Mouse (Mus musculus): ENCODE measurements at regions not wholly inside any gene's neighbourhood (a gene's known extent, or its start where the extent isn't known, plus 50 kb on each side); places are given as distances from the start of the nearest gene placed in this dataset.

- no peak for DNase-seq (ENCODE audit: low read depth, low spot score)
Observed at GRCm38 (mm10) chr4:25488479-25489069, 207.0 kb upstream of the Ufl1 start.

DNA sequence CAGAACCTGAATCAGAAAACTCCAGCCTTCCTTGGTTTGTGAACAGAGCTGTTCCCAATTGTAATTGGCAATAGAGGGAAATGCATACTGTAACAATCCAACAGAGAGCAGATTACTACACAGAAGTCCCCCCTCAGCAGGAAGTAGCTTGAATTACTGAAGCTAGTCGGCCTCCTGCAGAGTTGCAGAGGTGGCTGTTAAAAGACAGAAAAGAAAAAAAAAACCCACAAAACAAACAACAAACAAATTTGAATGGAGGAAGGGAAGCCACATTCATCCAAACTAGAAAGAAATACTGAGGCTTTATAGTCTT, 202.0 kb upstream of the Ufl1 start:
- DNase-seq (ENCODE audit: low read depth, low spot score) = peak; percentile 46

DNA sequence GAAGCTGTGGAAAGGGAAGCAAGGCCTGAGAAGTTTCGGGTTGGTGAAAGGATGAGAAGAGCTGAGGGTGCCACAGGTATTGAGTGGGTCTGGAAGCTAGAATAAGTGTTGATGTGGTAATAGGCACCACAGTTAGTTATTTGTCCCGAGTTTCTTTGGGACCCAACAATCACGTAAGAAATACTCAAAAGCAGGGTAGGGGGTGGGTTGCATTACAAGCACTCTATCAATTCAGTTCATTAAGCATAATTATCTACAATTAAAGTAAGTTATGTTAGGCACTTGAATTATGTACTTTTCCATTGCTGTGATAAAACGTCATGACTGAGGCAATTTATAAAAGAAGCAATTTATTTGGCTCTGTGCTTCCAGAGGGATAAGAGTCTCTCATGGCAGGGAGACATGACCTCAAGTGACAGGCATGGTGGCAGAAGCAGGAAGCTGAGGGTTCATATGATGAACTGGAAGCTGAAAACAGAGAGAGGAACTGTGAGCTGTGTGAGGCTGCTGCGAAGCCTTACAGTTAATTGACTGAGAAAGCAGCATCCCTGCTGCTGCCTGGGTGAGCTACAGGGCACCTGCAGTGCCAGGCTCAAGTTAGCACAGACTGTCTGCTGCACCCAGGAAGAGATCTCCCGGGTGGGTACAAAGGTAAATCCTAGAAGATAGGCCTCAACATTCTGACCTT, 201.5 kb upstream of the Ufl1 start:
- DNase-seq (ENCODE audit: low read depth, low spot score) = no peak

DNA sequence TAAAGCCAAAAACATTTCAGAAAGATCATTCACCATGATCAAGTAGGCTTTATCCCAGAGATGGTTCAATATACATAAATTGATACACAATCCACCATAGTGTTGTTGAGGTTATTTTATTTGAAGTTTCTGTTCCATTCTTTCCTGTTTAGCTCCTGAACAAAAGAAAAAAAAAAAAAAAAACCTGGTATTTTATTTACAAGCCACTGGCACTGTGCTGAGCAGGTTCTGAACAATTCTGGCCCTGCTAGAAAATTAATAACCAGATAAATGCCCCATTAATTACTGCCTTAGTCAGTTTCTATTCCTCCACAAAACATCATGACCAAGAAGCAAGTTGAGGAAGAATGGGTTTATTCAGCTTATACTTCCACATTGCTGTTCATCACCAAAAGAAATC, 191.4 kb upstream of the Ufl1 start:
- no peak for DNase-seq (ENCODE audit: low read depth, low spot score)

DNA sequence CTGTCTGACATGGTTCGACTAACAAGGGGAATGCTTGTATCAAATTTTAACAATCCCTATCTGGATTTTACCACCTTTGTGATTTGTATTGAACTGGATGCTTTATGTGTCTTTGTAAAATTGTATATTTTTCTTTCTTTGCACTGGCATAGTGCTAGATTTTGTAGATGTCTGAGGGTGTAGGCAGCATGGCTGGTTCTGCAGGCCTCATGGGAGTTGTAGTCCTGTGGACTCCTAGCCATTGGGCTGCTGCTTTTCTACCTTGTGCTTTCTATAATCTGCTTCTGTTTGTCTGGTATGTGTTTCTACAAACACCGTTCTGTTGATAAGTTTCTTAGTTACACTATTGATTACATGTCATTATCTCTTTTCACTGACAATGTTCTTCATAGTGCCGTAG, 184.9 kb upstream of the Ufl1 start:
- DNase-seq (ENCODE audit: low read depth, low spot score) = no peak

DNA sequence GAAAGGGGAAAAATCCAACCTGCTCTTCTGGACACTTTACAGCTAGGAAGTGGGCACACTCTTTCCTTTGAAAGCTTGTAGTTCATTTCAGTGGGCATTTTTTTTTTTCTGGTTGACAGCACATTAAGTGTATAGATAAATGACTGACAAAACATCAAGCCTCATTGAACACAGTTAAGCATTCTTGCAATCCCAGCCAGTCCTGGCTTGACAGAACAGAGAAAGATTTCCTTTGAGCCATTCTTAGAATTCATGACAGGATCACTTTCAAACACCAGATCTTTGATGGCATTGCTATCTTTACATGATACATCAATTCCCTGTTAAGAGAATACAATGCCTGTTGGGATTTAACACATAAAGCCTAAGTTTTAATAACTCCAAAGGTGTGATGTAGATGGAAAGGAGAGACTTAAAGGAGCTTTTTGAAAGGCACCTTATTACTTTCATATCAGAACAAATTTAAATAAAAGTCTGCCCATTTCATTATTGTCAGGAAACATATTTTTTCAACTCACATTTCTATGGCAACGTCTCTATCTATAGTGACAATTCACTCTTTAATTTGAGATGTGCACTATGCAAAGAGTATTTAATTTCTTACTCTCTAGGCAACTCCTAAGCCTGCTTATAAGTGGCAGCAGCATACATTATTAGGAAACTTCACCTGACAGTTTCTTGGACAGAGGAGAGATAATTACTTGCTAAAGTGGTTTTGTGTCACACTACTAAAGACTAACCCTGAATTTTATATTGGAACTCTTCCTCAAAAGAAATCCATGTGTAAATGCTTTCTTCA, 183.4 kb upstream of the Ufl1 start:
- DNase-seq (ENCODE audit: low read depth, low spot score) = no peak

- DNase-seq (ENCODE audit: low read depth, low spot score) = no peak
Observed at GRCm38 (mm10) chr4:25464069-25464468, 182.4 kb upstream of the Ufl1 start.

DNA sequence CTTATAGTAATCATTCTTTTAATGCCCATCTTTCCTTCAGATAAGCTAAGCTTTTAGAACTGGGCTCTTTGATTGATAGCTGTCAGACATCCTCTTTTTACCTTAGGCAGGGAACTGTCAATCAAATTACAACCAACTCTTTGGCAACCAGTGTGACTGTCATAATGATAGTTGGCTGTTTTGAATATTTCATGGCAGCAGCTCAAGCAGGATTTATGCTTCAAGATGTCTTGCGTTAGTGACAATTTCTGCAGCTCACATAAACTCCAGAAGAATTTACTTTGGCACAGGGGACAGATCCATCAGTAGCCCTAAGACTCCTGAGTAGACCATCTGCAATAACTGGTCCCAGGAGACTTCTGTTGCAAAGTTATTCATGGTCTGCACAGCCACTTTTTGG, 178.5 kb upstream of the Ufl1 start:
- no peak for DNase-seq (ENCODE audit: low read depth, low spot score)

- DNase-seq (ENCODE audit: low read depth, low spot score) = no peak
Observed at GRCm38 (mm10) chr4:25454752-25455151, 173.1 kb upstream of the Ufl1 start.

DNA sequence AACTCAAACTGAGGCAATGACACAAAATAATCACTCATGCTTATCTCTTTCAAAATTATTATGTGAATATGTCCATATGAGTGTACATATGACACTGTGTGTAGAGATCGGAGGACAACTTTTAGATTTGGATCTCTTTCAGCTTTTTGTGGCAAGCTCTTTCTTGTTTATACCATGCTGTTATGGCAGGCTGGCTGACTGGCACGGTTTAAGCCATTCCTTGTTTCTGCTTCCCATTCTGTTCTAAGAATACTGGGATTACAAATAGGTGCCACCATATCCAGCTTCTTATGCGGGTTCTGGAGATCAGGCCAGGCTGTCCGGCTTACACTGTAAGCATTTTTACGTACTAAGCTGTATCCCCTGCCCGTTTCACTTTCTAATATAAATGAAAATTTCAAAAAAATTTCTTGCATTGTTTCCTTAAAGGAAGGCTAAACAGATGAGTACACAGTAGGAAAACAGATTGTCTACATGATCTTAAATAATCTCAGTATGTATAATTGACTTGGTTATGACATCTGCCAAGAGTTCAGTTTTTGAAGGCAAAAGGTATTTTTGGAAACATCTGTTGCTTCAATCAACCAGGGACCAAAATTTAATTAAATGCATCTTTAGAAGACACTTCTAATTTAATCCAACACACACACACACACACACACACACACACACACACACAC, 171.6 kb upstream of the Ufl1 start:
- DNase-seq (ENCODE audit: low read depth, low spot score) = no peak

- no peak for DNase-seq (ENCODE audit: low read depth, low spot score)
Observed at GRCm38 (mm10) chr4:25451865-25452264, 170.2 kb upstream of the Ufl1 start.

DNA sequence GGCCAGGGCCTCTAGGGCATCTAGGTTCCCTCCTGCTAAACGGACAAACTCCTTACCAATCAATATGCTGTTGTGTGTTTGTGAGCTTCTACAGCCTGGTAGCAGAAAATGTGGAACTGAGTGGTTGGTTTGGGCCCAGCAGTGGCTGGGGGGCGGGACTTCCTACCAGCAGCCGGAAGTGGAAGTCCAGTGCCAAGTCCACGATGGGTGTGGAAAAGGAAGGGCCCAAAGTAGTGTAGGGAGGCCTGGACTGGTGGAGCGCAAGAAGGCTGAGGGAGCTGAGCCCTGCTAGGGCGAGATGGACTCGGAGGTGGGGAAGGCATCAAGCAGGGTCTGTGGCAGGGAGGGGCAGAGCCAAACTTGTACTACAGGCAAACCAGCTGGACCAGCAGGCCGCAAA, 150.6 kb upstream of the Ufl1 start:
- DNase-seq (ENCODE audit: low read depth, low spot score) = no peak

DNA sequence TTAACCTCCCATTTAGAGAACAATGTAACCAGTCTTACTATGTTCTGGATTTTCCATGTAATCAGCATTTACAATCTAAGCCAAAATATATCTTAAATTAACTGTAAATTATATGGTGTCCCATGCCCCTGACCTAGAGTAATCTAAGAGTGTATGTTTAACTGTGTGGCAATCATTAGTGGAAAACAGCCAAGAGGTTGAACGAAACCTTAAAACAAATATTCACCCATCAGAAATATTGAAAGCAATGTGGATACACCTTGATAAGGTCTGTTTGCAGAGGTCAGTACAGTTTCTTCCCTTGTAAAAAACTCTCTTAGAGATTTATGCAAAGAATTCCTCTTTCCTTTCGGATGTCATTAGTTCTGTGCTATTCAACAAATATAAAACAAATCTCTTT, 134.7 kb upstream of the Ufl1 start:
- no peak for DNase-seq (ENCODE audit: low read depth, low spot score)

- DNase-seq (ENCODE audit: low read depth, low spot score) = no peak
Observed at GRCm38 (mm10) chr4:25410440-25410839, 128.8 kb upstream of the Ufl1 start.

DNA sequence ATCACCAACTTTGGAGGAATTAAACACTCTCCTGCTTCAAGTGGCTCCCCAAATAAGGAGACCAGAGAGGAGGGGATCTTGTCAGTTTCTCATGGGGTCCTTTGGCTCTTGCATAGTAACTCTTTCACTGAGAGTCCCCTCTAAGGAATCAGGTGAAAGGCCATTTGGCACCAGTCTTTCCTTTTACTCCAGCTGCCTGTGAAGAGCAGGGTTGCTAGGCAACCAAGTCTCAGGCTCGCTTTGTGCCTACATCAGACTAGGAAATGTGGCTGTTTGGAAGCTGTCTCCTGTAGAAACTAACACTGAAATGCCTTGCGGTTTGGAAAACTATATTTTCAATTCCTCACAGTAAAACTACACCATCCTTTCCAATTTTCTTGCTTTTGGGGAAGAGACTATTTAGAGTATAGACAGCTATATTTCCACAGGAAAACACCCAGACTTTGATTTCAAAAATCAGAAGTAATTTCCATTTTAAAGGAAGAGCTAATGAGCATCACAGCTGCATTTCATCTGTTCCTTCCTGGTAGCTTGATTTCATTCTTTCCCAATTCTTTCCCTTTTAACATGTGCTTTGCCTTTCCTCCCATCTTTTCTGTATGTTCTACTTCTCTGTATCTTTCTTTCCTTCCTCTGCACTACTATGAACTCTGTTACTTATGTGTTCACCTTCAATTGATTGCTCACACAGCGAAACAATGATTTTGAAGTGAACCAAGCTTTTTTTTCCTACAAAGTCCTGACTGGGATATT, 127.3 kb upstream of the Ufl1 start:
- DNase-seq (ENCODE audit: low read depth, low spot score) = peak; percentile 22

DNA sequence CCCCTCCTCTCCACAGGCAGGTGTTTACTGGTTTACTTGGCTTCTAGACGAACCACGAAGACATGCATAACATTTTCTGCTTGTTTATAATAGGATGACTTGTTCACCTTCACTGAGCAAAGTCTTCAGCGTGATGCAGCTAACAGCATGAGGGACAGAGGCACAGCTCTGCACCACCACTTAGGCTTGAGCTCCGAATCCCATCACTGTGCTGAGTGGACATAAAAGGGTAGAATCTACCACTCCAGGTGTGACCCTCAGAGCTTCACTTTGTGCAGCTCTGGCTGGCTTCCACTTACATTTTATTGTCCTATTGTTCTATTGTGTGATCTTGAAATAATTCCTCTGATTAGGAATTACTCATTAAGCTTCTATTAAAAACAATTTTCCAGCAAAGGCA, 126.2 kb upstream of the Ufl1 start:
- DNase-seq (ENCODE audit: low read depth, low spot score) = no peak

- no peak for DNase-seq (ENCODE audit: low read depth, low spot score)
Observed at GRCm38 (mm10) chr4:25389542-25389941, 107.9 kb upstream of the Ufl1 start.

- DNase-seq (ENCODE audit: low read depth, low spot score) = no peak
Observed at GRCm38 (mm10) chr4:25372041-25372440, 90.4 kb upstream of the Ufl1 start.

DNA sequence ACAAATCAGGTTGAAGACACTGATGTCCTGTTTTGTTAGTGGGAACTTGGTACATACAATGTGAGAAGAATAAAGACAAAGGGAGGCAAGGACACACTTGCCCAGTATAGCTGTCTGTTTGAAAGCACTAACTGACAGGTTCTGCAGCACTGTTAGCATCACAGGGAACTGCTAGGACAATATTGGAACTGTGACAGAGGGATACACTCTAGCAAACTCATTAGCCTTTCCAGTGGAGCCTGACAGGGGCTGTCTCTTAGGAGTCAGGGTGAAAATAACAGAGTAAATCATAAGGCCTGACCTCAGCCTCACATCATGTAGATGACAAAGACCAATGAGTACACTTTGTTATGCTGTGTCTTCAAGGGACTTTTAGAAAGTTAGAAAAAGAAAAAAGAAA, 82.8 kb upstream of the Ufl1 start:
- no peak for DNase-seq (ENCODE audit: low read depth, low spot score)

DNA sequence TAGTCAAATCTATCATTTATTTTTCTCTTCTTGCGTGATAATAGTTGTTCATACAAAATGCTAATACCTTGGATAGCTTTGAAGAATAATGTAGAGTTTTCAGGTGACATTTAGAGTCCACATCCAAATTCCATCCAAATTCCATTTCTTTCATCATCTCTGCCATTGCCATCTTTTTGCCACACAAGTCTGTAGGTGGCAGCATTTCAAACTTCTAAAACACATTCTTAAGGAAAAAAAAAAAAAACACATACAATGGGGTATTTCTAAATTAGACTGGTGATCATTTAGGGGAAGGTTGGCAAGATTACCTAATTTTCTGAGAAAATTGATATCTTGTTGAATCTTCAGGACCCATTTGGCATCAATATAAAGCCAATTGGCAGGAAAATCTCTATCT, 56.0 kb upstream of the Ufl1 start:
- DNase-seq (ENCODE audit: low read depth, low spot score) = no peak

Data from ES-CJ7 (cell line).